Mouse (Mus musculus) ES-Bruce4 (cell line): ENCODE measurements around the gene Prlhr. TPM values are rescaled to one million over a fixed set of nuclear protein-coding genes. Genes with fewer than 3 reads are reported as not detected.

ENCODE experiments used
- H3K27ac ChIP-seq: 2 replicates; pipeline ENCODE4 v1.5.1; 2012; ENCODE audit warnings: low read length, inconsistent platforms; ENCODE audit not compliant: insufficient read depth
- H3K27me3 ChIP-seq: 2 replicates; pipeline ENCODE4 v1.6.1; 2012; ENCODE audit warnings: mild to moderate bottlenecking, low read length, inconsistent platforms; ENCODE audit not compliant: control insufficient read depth, poor library complexity, insufficient read depth, severe bottlenecking
- H3K36me3 ChIP-seq: 2 replicates; pipeline ENCODE4 v1.6.1; 2012; ENCODE audit warnings: inconsistent platforms, mild to moderate bottlenecking, low read length, moderate library complexity; ENCODE audit not compliant: control insufficient read depth, poor library complexity, insufficient read depth, severe bottlenecking
- H3K4me1 ChIP-seq: one replicate; pipeline ENCODE4 v1.8.1; 2011; ENCODE audit warnings: low read length; ENCODE audit not compliant: control insufficient read depth, insufficient read depth
- H3K4me3 ChIP-seq: 2 replicates; pipeline ENCODE4 v1.5.1; 2011; ENCODE audit warnings: low read depth, mild to moderate bottlenecking, low read length
- H3K9ac ChIP-seq: 2 replicates; pipeline ENCODE4 v1.6.1; 2012; ENCODE audit warnings: low read depth, mild to moderate bottlenecking, inconsistent platforms; ENCODE audit not compliant: poor library complexity, severe bottlenecking
- H3K9me3 ChIP-seq: replicated peaks from 2 replicates; pipeline ENCODE4 v1.6.1; 2012; ENCODE audit warnings: mild to moderate bottlenecking, low read length, inconsistent platforms; ENCODE audit not compliant: control insufficient read depth, poor library complexity, insufficient read depth, severe bottlenecking
- CTCF ChIP-seq: IDR thresholded peaks from one replicate; pipeline ENCODE4 v1.8.1; 2011; ENCODE audit warnings: low read depth, low read length
- EP300 ChIP-seq: IDR thresholded peaks from 2 replicates; pipeline ENCODE4 v1.6.1; 2011; ENCODE audit warnings: low read depth, low read length; ENCODE audit not compliant: insufficient read depth
- POLR2A ChIP-seq: IDR thresholded peaks from one replicate; pipeline ENCODE4 v1.8.1; 2011; ENCODE audit warnings: low read length; ENCODE audit not compliant: insufficient read depth
- polyA plus RNA-seq: library from polyadenylated mRNA; stranded (reverse); fragments of >200 nt; gene quantifications from 2 replicates; pipeline ENCODE4 v1.2.4, GENCODE M21; 2011; ENCODE audit warnings: low read depth; ENCODE audit not compliant: missing spikeins, insufficient read depth, insufficient read length

The Prlhr gene
- polyA plus RNA-seq, 1 experiment, result not detected

DNA sequence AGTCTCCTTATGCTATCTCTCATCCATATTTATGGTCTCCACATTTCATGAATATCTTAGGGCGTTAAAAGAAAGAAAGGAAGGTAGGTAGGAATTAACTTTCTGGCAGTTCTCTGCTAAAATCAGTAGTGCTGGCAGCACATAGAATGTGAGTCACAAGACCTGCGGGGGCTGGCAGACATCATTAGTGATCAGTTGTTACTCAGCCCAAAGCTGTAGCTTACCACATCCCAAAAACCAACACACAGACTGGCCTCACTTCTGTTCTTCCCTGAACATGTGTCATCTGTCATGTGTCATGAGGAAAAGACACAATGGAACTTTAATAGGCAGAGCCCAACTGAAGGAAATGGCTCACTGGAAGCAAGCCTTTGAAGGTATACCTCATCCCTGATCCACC, 9.0 kb downstream of the Prlhr start:
- no peaks in the 10 kb centered on the region for H3K9me3 ChIP-seq
- no peak overlapping the region for H3K27ac ChIP-seq
- no peaks in the 10 kb centered on the region for H3K4me1 ChIP-seq
- no peaks in the 10 kb centered on the region for H3K36me3 ChIP-seq
- H3K9ac ChIP-seq, result no peak overlapping the region
- H3K27me3 ChIP-seq, result no peaks in the 10 kb centered on the region
- no peak overlapping the region for H3K4me3 ChIP-seq
- no peak for TF ChIP-seq CTCF
- TF ChIP-seq EP300, result no peak

DNA sequence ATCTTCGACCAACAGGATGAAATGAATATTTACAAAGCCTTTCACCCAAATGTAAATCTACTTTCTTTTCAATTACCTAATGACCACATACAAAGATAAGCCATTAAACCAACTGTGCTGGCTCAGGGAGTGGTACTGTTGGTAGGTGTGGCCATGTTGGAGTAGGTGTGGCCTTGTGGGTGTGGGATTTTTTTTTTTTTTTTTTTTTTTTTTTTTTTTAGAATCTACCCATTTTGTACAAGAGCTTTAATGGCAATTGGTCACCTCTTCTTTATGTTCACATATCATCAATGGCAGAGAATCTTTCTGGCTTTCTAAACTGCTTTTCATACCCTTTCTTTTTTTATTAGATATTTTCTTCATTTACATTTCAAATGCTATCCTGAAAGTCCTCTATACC, 12.3 kb downstream of the Prlhr start:
- Histone ChIP-seq H3K4me3 (no peak overlapping the region), H3K27ac (no peak overlapping the region), H3K9me3 (no peaks in the 10 kb centered on the region), H3K4me1 (no peaks in the 10 kb centered on the region), H3K9ac (no peak overlapping the region), H3K27me3 (no peaks in the 10 kb centered on the region), H3K36me3 (no peaks in the 10 kb centered on the region)
- TF ChIP-seq POLR2A, result no peak

DNA sequence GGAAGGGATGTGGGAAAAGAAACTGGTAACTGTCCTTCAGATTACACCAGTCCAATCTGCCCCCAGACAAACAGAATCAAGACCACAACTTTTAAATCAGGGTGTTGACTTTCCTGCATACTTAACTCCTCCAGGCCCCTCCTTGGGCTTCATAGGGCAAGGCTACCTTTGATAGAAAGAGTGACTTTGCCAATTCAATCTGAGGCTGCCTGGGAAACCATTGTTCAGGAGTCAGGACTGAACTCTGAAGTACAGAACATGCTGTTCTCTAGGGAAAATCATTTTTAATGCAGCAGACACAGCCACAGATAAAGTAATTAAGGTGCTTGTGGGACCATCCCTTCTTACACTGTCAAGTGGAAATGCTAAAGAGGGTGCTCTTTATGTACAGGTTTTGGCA, 27.6 kb downstream of the Prlhr start:
- Histone ChIP-seq H3K4me1 (no peaks in the 10 kb centered on the region), H3K9ac (no peak overlapping the region), H3K36me3 (no peaks in the 10 kb centered on the region), H3K27ac (no peak overlapping the region), H3K27me3 (no peaks in the 10 kb centered on the region), H3K4me3 (no peak overlapping the region), H3K9me3 (no peaks in the 10 kb centered on the region)
- TF ChIP-seq CTCF, result no peak
- no peak for TF ChIP-seq EP300

DNA sequence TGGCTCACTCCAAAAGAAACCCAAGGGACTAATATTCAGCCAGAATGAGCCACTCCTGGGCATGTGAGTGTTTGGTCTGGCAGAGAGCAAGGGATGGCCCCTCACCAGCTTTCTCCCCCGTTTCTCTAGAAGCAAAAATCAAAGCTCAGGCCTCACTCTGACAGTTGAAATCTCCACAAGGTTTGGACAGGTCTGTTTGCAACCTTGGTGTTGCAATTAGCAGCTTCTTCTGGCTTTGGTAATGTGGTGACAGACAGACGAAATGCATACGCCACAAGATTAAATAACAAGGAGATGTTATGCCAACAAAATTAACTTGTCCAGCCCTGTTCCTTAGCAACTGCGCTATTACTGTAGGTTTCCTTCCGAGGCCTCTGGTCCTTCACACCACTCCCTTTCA, 28.0 kb downstream of the Prlhr start:
- Histone ChIP-seq H3K27ac (no peak overlapping the region), H3K4me1 (no peaks in the 10 kb centered on the region), H3K36me3 (no peaks in the 10 kb centered on the region), H3K4me3 (no peak overlapping the region), H3K9me3 (no peaks in the 10 kb centered on the region), H3K27me3 (no peaks in the 10 kb centered on the region; the same call in 1 of the 2 replicates), H3K9ac (no peak overlapping the region)
- no peak for TF ChIP-seq EP300
- TF ChIP-seq CTCF, result no peak
- no peak for TF ChIP-seq POLR2A

DNA sequence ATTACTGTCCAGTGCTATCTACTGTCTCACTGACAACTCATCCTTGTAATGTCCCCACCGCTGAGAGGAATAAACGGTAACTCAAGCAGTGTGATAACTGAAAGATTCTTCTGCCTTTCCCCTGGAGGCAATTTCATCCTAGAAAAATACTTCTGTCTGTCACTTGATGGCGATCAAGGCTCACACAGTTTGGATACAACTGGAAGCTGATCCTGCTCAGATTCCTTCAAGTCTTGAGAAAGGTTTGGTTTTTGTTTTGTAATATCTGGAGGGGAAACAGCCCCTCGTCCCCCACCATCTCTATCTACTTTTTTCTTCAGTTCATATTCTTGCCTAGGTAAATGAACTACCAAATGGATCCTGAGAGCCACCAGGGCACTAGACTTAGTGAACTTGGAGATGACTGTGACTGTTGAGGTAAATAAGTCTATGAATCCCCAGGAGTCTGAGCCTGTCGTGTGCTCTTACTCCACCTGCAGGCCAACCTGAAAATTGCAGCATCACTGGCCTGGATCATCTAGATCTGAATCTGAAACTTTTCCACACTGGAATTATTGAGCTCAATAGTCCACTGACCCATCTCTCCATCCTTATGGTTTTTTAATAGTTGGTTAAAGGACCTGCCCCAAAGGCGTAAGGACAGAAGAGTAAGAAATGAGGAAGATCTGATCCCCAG, 30.4 kb downstream of the Prlhr start:
- no peak for TF ChIP-seq POLR2A
- TF ChIP-seq EP300, result no peak
- TF ChIP-seq CTCF, result peak; percentile 57
- Histone ChIP-seq H3K27me3 (no peaks in the 10 kb centered on the region; the same call in 1 of the 2 replicates), H3K9ac (no peak overlapping the region), H3K27ac (no peak overlapping the region), H3K4me1 (no peaks in the 10 kb centered on the region), H3K36me3 (no peaks in the 10 kb centered on the region), H3K9me3 (no peaks in the 10 kb centered on the region), H3K4me3 (no peak overlapping the region)

DNA sequence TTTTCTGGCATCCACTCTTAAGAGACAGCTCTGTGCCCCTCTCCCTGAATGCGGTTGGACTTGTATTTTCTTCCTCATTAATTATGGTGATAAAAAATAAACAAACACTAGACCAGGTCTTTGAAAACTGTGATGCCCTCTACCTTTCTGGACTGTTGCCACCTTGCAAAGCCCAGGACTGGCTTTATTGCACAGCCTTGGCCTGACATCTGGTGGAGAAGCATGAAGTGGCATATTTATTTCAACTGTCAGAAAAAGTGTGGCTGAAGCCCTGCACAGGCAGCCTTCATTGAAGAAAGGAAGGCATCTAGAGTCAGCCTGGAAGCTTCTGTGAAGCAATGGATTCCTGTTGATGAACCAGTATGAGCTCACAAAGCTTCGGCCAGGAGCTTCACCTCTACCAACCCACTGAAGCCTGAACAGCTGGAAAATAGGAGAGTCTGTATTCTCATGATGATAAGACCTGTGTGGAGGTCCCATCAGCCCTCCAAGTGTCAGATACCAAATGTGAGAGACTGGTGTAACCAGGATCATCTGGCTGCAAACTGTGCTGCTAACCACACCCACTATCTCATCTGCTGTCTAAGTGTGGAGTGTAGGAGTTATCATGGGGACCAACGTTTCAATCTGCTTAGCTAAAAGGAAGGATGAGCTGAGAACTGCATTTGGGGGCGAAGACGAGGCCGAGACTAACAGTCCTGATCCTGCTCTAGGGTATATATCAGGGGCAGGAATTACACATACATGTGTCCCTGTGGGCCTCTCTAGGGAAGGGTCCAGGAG, 35.6 kb downstream of the Prlhr start:
- no peaks in the 10 kb centered on the region for H3K36me3 ChIP-seq
- no peaks in the 10 kb centered on the region; the same call in 1 of the 2 replicates for H3K9me3 ChIP-seq
- TF ChIP-seq POLR2A, result no peak
- TF ChIP-seq EP300, result no peak
- no peak for TF ChIP-seq CTCF
- H3K4me3 ChIP-seq, result no peak overlapping the region
- no peaks in the 10 kb centered on the region for H3K4me1 ChIP-seq
- H3K27me3 ChIP-seq, result no peaks in the 10 kb centered on the region; the same call in 1 of the 2 replicates
- no peak overlapping the region for H3K9ac ChIP-seq
- H3K27ac ChIP-seq, result no peak overlapping the region
